Mouse (Mus musculus): ENCODE data around the gene Hnrnpm. TPM values are rescaled to one million over a fixed set of nuclear protein-coding genes. Genes with fewer than 3 reads are reported as not detected.

Gene Hnrnpm
- total and polyA plus RNA-seq, 3 experiments = 174 to 756 (median 207) TPM

- Histone ChIP-seq H3K36me3 (replicated peaks in 1 of 2; ENCODE audit: control insufficient read depth in 1 of 2, insufficient read depth in 1 of 2, low read length in 1 of 2) (peaks cover 9 to 37% of the 10 kb centered on the region in 2 experiments), H3K27me3 (replicated peaks) (no peaks in the 10 kb centered on the region), H3K4me2 (ENCODE audit: insufficient read depth, low read depth, poor library complexity, severe bottlenecking) (no peak overlapping the region), H3K4me1 (ENCODE audit: control insufficient read depth in 1 of 2, insufficient read depth in 2 of 2) (peaks cover 5 to 18% of the 10 kb centered on the region in 2 experiments; a peak in 3 of 4 replicates), H3K79me2 (replicated peaks; ENCODE audit: control insufficient read depth, extremely low read depth, insufficient read depth, poor library complexity, severe bottlenecking) (no peaks in the 10 kb centered on the region), H3K9me3 (replicated peaks; ENCODE audit: low read length) (no peaks in the 10 kb centered on the region), H3K9ac (ENCODE audit: insufficient read depth, low read depth) (no peak overlapping the region), H3K4me3 (replicated peaks in 1 of 3; ENCODE audit: low read depth in 2 of 3, low read length in 2 of 3, poor library complexity in 1 of 3) (peak overlapping the region in 1 of 3 experiments; percentile 48), H3K27ac (ENCODE audit: insufficient read depth, low read depth) (no peak overlapping the region)
- TF ChIP-seq ZMIZ1 (IDR thresholded peaks at IDR 0.05; ENCODE audit: low read depth, low read length) = no peak
- peak; percentile 42; the same call in 1 of the 2 replicates for TF ChIP-seq BHLHE40 (IDR thresholded peaks at IDR 0.05; ENCODE audit: low read depth, low read length)
- TF ChIP-seq MYC (IDR thresholded peaks at IDR 0.05; ENCODE audit: low read depth, low read length) = 0 out of 2 replicates have a peak, but pooled peaks have one; percentile 35
- peak; percentile 58 for TF ChIP-seq EP300 (IDR thresholded peaks at IDR 0.05; ENCODE audit: low read length)
- TF ChIP-seq TCF12 (IDR thresholded peaks at IDR 0.05; ENCODE audit: low read depth, low read length) = no peak
- no peak for TF ChIP-seq HCFC1 (IDR thresholded peaks at IDR 0.05; ENCODE audit: low read depth, low read length)
- TF ChIP-seq RCOR1 (conservative IDR thresholded peaks at IDR 0.05; ENCODE audit: low read depth, low read length) = no peak
- TF ChIP-seq ZNF384 (IDR thresholded peaks at IDR 0.05; ENCODE audit: low read depth, low read length) = peak; percentile 93
- peak; percentile 83 for TF ChIP-seq IRF4 (IDR thresholded peaks at IDR 0.05; ENCODE audit: low read depth, low read length)
- TF ChIP-seq SMC3 (IDR thresholded peaks at IDR 0.05; ENCODE audit: low read depth, low read length) = no peak
- TF ChIP-seq JUN (IDR thresholded peaks at IDR 0.05; ENCODE audit: insufficient read depth, low read depth, low read length) = peak; percentile 74
- TF ChIP-seq JUND (conservative IDR thresholded peaks at IDR 0.05; ENCODE audit: low read depth, low read length) = peak; percentile 85
- no peak for TF ChIP-seq TBP (conservative IDR thresholded peaks at IDR 0.05; ENCODE audit: low read depth, low read length)
- no peak for TF ChIP-seq USF2 (conservative IDR thresholded peaks at IDR 0.05; ENCODE audit: low read depth, low read length)
- in situ Hi-C loops (cut with MboI; ENCODE audit: low pct_ligation_motif_present, low pct_unique_long_range_greater_than_20kb, low sequenced_read_pairs) (no loop called here), dilution Hi-C loops (cut with MboI; ENCODE audit: extremely low pct_ligation_motif_present, extremely low pct_unique_long_range_greater_than_20kb, low sequenced_read_pairs) (no loop called here)
- DNase-seq (ENCODE audit: extremely low read depth) = peak; percentile 69
These were observed 15.5 kb upstream of the Hnrnpm start for GRCm38 (mm10) chr17:33702178-33702577.

- TF ChIP-seq POLR2AphosphoS2 (IDR thresholded peaks at IDR 0.05; ENCODE audit: low read depth, low read length) (no peak), RCOR1 (conservative IDR thresholded peaks at IDR 0.05; ENCODE audit: low read depth, low read length) (no peak), JUND (conservative IDR thresholded peaks at IDR 0.05; ENCODE audit: low read depth, low read length) (no peak), ZNF384 (IDR thresholded peaks at IDR 0.05; ENCODE audit: low read depth, low read length) (no peak), MEF2A (IDR thresholded peaks at IDR 0.05; ENCODE audit: borderline replicate concordance, low read depth, low read length) (no peak), UBTF (IDR thresholded peaks at IDR 0.05; ENCODE audit: low read depth, low read length) (no peak), MAZ (IDR thresholded peaks at IDR 0.05; ENCODE audit: low read depth, low read length) (no peak), ETS1 (conservative IDR thresholded peaks at IDR 0.05; ENCODE audit: low read depth, low read length) (no peak), MYC (IDR thresholded peaks at IDR 0.05; ENCODE audit: low read depth, low read length) (no peak), BHLHE40 (IDR thresholded peaks at IDR 0.05; ENCODE audit: low read depth, low read length) (no peak), USF2 (conservative IDR thresholded peaks at IDR 0.05; ENCODE audit: low read depth, low read length) (no peak), ZC3H11A (IDR thresholded peaks at IDR 0.05; ENCODE audit: low read depth, low read length) (no peak), E2F4 (IDR thresholded peaks at IDR 0.05; ENCODE audit: insufficient replicate concordance, low read depth, low read length) (no peak), ZKSCAN1 (IDR thresholded peaks at IDR 0.05; ENCODE audit: borderline replicate concordance, low read depth, low read length) (no peak), ELF1 (IDR thresholded peaks at IDR 0.05; ENCODE audit: low read depth, low read length) (no peak), ZMIZ1 (IDR thresholded peaks at IDR 0.05; ENCODE audit: low read depth, low read length) (no peak), MAX (IDR thresholded peaks at IDR 0.05; ENCODE audit: low read length) (no peak), SMC3 (IDR thresholded peaks at IDR 0.05; ENCODE audit: low read depth, low read length) (no peak), KAT2A (IDR thresholded peaks at IDR 0.05; ENCODE audit: insufficient replicate concordance, low read length) (no peak)
- no peak overlapping the region for H3K4me3 ChIP-seq (replicated peaks in 1 of 3; ENCODE audit: low read depth in 2 of 3, low read length in 2 of 3, poor library complexity in 1 of 3)
- no peak overlapping the region for H3K9ac ChIP-seq (ENCODE audit: insufficient read depth, low read depth)
- no peaks in the 10 kb centered on the region for H3K79me2 ChIP-seq (replicated peaks; ENCODE audit: control insufficient read depth, extremely low read depth, insufficient read depth, poor library complexity, severe bottlenecking)
- H3K4me2 ChIP-seq (ENCODE audit: insufficient read depth, low read depth, poor library complexity, severe bottlenecking) = no peak overlapping the region
- no peak for DNase-seq (ENCODE audit: extremely low read depth)
- no peak overlapping the region for H3K27ac ChIP-seq (ENCODE audit: insufficient read depth, low read depth)
- H3K36me3 ChIP-seq (replicated peaks in 1 of 2; ENCODE audit: control insufficient read depth in 1 of 2, insufficient read depth in 1 of 2, low read length in 1 of 2) = peaks cover 23 to 81% of the 10 kb centered on the region in 2 experiments
- H3K9me3 ChIP-seq (replicated peaks; ENCODE audit: low read length) = no peaks in the 10 kb centered on the region
- in situ Hi-C loops (cut with MboI; ENCODE audit: low pct_ligation_motif_present, low pct_unique_long_range_greater_than_20kb, low sequenced_read_pairs) = no loop called here
- H3K4me1 ChIP-seq (ENCODE audit: control insufficient read depth in 1 of 2, insufficient read depth in 2 of 2) = no peaks in the 10 kb centered on the region
- no peaks in the 10 kb centered on the region for H3K27me3 ChIP-seq (replicated peaks)
- dilution Hi-C loops (cut with MboI; ENCODE audit: extremely low pct_ligation_motif_present, extremely low pct_unique_long_range_greater_than_20kb, low sequenced_read_pairs) = no loop called here
These were observed 8.8 kb upstream of the Hnrnpm start for GRCm38 (mm10) chr17:33695471-33695870.
